27 mouse cellular contexts compared by ENCODE assay signal in genomic region chr16:75496568-75496967, GRCm38 (mm10).
"Had no signal": no experiment of that assay in that cellular context is flagged by ENCODE, and none has a peak within 500 bp of the region (broad histone marks: within the 10 kb centered on the region; RNA-seq: fewer than 3 reads in every experiment).

No protein-coding gene starts in this region.

- H3K27me3 ChIP-seq: embryonic facial prominence, embryonic 12.5 days; embryonic facial prominence, embryonic 13.5 days; forebrain, embryonic 12.5 days; forebrain, embryonic 13.5 days; forebrain, embryonic 15.5 days; heart, embryonic 12.5 days had no signal

- ATAC-seq: forebrain, embryonic 13.5 days; forebrain, embryonic 14.5 days; forebrain, embryonic 15.5 days; forebrain, embryonic 16.5 days; forebrain, postnatal 0 days had no signal

- H3K36me3 ChIP-seq: embryonic facial prominence, embryonic 12.5 days; embryonic facial prominence, embryonic 13.5 days; forebrain, embryonic 10.5 days; forebrain, embryonic 12.5 days; forebrain, embryonic 15.5 days; heart, embryonic 10.5 days; heart, embryonic 12.5 days had no signal

- H3K9ac ChIP-seq: embryonic facial prominence, embryonic 12.5 days; embryonic facial prominence, embryonic 13.5 days; forebrain, embryonic 12.5 days; forebrain, embryonic 13.5 days; forebrain, embryonic 15.5 days; forebrain, postnatal 0 days; heart, embryonic 12.5 days had no signal

- H3K27ac ChIP-seq: embryonic facial prominence, embryonic 12.5 days; embryonic facial prominence, embryonic 13.5 days; forebrain, embryonic 10.5 days; forebrain, embryonic 12.5 days; forebrain, embryonic 13.5 days; forebrain, embryonic 15.5 days; gastrocnemius, adult 2 months; heart, embryonic 10.5 days had no signal

- DNase-seq: cerebellum, adult 8-10 months; cerebellum, adult 9-10 months; cerebellum, adult 9-11 months; cerebellum, postnatal 10 days; cerebellum, postnatal 14 days; cerebellum, postnatal 25 days; cerebellum, postnatal 36 days; embryo, embryonic 11 days; forebrain, postnatal 0 days; gastrocnemius, adult 2 months; gastrocnemius, postnatal 10 days; gastrocnemius, postnatal 14 days; gastrocnemius, postnatal 25 days; gastrocnemius, postnatal 36 days; heart, adult 18-20 months had no signal

- H3K9me3 ChIP-seq: embryonic facial prominence, embryonic 12.5 days; embryonic facial prominence, embryonic 13.5 days; forebrain, embryonic 10.5 days; forebrain, embryonic 12.5 days; forebrain, embryonic 13.5 days; forebrain, embryonic 15.5 days; heart, embryonic 10.5 days; heart, embryonic 12.5 days had no signal

- H3K4me2 ChIP-seq: embryonic facial prominence, embryonic 12.5 days; embryonic facial prominence, embryonic 13.5 days; forebrain, embryonic 12.5 days; forebrain, embryonic 13.5 days; forebrain, embryonic 15.5 days; heart, embryonic 11.5 days; heart, embryonic 12.5 days had no signal

- H3K4me1 ChIP-seq: embryonic facial prominence, embryonic 12.5 days; embryonic facial prominence, embryonic 13.5 days; forebrain, embryonic 10.5 days; forebrain, embryonic 12.5 days; forebrain, embryonic 13.5 days; forebrain, embryonic 15.5 days; heart, embryonic 10.5 days; heart, embryonic 12.5 days had no signal

- H3K4me3 ChIP-seq: embryonic facial prominence, embryonic 12.5 days; embryonic facial prominence, embryonic 13.5 days; erythroblast, embryonic 14.5 days; forebrain, embryonic 10.5 days; forebrain, embryonic 12.5 days; forebrain, embryonic 13.5 days; forebrain, embryonic 15.5 days; gastrocnemius, adult 2 months; heart, embryonic 10.5 days; heart, embryonic 12.5 days had no signal
